Mouse (Mus musculus): ENCODE data around the gene Gm3238.
"Not testable (repeated sequence)": the region's sequence is repeated elsewhere in the genome, so short reads cannot be mapped to it uniquely, and the experiment has no call there.

- not testable (repeated sequence) for TF ChIP-seq CTCF (IDR thresholded peaks at IDR 0.05; ENCODE audit: control insufficient read depth, insufficient read depth, insufficient replicate concordance, low read depth, low read length); POLR2A (IDR thresholded peaks at IDR 0.05; ENCODE audit: control insufficient read depth, low read depth, low read length)
Observed at GRCm38 (mm10) chr10:77782442-77782841, 11.3 kb upstream of the Gm3238 start, which contains the start of gene Gm3250.

Measured in testis, adult 2 months (tissue).